Mouse (Mus musculus) cerebellum, adult 2 months (tissue): Measurements from ENCODE around the gene Crabp2.

ENCODE experiments used
- CTCF ChIP-seq: fragments of 200-500 bp; IDR thresholded peaks from 2 replicates; pipeline ENCODE4 v1.5.1; 2011; ENCODE audit warnings: low read depth, mild to moderate bottlenecking, control low read depth, low read length, moderate library complexity, borderline replicate concordance; ENCODE audit not compliant: insufficient read depth
- POLR2A ChIP-seq: fragments of 200-500 bp; IDR thresholded peaks from 2 replicates; pipeline ENCODE4 v1.6.1; 2011; ENCODE audit warnings: low read length, control low read depth, borderline replicate concordance; ENCODE audit not compliant: insufficient read depth

DNA sequence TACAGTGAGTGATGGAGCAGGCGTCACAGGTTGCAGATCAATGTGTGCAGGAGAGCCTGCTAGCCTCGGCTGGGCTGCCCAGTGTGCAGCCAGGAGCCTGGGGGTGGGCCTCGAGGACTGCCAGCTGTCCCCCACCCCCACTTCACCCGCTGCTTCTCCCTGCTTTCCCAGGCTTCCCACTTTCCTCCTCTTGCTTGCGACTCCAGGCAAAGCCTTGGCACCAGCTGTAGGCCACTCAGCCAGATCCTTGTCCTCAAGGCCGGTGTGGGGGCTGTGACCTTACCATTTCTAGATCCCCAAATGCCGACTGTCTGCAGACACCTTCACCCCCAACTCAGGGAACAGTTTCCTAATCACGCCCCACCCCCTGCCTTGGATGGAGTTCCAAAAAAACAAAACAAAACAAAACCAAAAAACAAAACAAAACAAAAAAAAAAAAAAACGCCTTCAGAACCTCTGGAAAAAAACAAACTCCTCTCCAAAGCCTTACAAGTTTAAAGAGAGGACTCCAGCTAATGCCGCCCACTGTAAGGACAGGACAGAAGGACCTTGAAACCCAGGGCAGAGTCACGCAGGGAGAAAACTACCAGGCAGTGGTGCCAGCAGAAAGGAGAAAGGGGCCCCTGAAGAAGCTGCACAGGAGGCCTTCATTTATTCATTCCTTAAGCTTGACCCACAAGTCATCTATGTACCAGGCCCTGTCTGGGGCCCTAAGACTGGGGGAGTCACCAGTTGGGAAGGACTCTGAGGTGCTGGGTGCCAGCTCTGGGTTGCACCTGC lies 52.5 kb downstream of the Crabp2 start:
- TF ChIP-seq CTCF = no peak
- TF ChIP-seq POLR2A = no peak
